Mouse (Mus musculus): ENCODE measurements at regions not wholly inside any gene's neighbourhood (a gene's known extent, or its start where the extent isn't known, plus 50 kb on each side); places are given as distances from the start of the nearest gene placed in this dataset.

GRCm38 (mm10) chr4:31493087-31493511, 470.8 kb upstream of the Map3k7 start:
- DNase-seq (ENCODE audit: low spot score) = no peak

GRCm38 (mm10) chr4:31499888-31500287, 464.0 kb upstream of the Map3k7 start:
- DNase-seq (ENCODE audit: low spot score) = no peak

GRCm38 (mm10) chr4:31500432-31500831, 463.5 kb upstream of the Map3k7 start:
- no peak for DNase-seq (ENCODE audit: low spot score)

- DNase-seq (ENCODE audit: low spot score) = no peak
Observed at GRCm38 (mm10) chr4:31525638-31526207, 438.2 kb upstream of the Map3k7 start.

GRCm38 (mm10) chr4:31536811-31537210, 427.1 kb upstream of the Map3k7 start:
- DNase-seq (ENCODE audit: low spot score) = no peak

GRCm38 (mm10) chr4:31553780-31554394, 410.0 kb upstream of the Map3k7 start:
- DNase-seq (ENCODE audit: low spot score) = no peak

GRCm38 (mm10) chr4:31555077-31555476, 408.8 kb upstream of the Map3k7 start:
- DNase-seq (ENCODE audit: low spot score) = no peak

- no peak for DNase-seq (ENCODE audit: low spot score)
Observed at GRCm38 (mm10) chr4:31557261-31557660, 406.6 kb upstream of the Map3k7 start.

- DNase-seq (ENCODE audit: low spot score) = no peak
Observed at GRCm38 (mm10) chr4:31560305-31560704, 403.6 kb upstream of the Map3k7 start.

GRCm38 (mm10) chr4:31561183-31561582, 402.7 kb upstream of the Map3k7 start:
- no peak for DNase-seq (ENCODE audit: low spot score)

- DNase-seq (ENCODE audit: low spot score) = no peak
Observed at GRCm38 (mm10) chr4:31561823-31562222, 402.1 kb upstream of the Map3k7 start.

- no peak for DNase-seq (ENCODE audit: low spot score)
Observed at GRCm38 (mm10) chr4:31566158-31566557, 397.7 kb upstream of the Map3k7 start.

- DNase-seq (ENCODE audit: low spot score) = no peak
Observed at GRCm38 (mm10) chr4:31566834-31567233, 397.1 kb upstream of the Map3k7 start.

GRCm38 (mm10) chr4:31569687-31570086, 394.2 kb upstream of the Map3k7 start:
- no peak for DNase-seq (ENCODE audit: low spot score)

- DNase-seq (ENCODE audit: low spot score) = no peak
Observed at GRCm38 (mm10) chr4:31576982-31577579, 386.8 kb upstream of the Map3k7 start.

GRCm38 (mm10) chr4:31583495-31583894, 380.4 kb upstream of the Map3k7 start:
- DNase-seq (ENCODE audit: low spot score) = no peak

GRCm38 (mm10) chr4:31584171-31584570, 379.7 kb upstream of the Map3k7 start:
- no peak for DNase-seq (ENCODE audit: low spot score)

GRCm38 (mm10) chr4:31594089-31594488, 369.8 kb upstream of the Map3k7 start:
- no peak for DNase-seq (ENCODE audit: low spot score)

- DNase-seq (ENCODE audit: low spot score) = no peak
Observed at GRCm38 (mm10) chr4:31601536-31601935, 362.4 kb upstream of the Map3k7 start.

GRCm38 (mm10) chr4:31603776-31604175, 360.1 kb upstream of the Map3k7 start:
- DNase-seq (ENCODE audit: low spot score) = no peak

GRCm38 (mm10) chr4:31608811-31609210, 355.1 kb upstream of the Map3k7 start:
- no peak for DNase-seq (ENCODE audit: low spot score)

GRCm38 (mm10) chr4:31609559-31609958, 354.3 kb upstream of the Map3k7 start:
- DNase-seq (ENCODE audit: low spot score) = no peak

- no peak for DNase-seq (ENCODE audit: low spot score)
Observed at GRCm38 (mm10) chr4:31612147-31612824, 351.6 kb upstream of the Map3k7 start.

All from T-cell, adult 2 months (primary cell).